Mouse (Mus musculus): ENCODE data around the gene Sh3bp5.

DNA sequence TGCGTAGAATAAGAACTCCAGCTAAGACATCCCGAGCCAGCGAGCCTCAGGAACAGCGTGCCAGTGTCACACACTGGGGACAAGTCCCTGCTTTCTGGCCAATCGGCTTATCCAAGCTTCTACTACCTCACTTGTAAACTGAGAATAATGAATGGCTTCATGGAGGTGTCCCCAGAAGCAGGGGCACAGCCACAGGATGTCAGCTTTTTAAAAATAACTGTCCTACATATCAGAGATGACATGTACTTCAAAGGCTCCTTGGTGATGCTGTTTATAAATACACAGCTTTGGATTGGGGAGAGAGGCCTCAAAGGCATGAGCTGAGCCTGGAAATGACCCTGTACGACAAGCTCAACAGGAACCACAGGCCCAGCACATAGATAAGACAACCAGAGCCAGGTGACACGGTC lies 20.9 kb downstream of the Sh3bp5 start:
- TF ChIP-seq POLR2A (IDR thresholded peaks at IDR 0.05; ENCODE audit: borderline replicate concordance, low read depth, low read length) (no peak), CTCF (IDR thresholded peaks at IDR 0.05; ENCODE audit: low read depth, low read length) (no peak)

Data from bone marrow macrophage, adult 2 months (primary cell).